Mouse (Mus musculus): ENCODE results near the gene Sun1. TPM values are rescaled to one million over a fixed set of nuclear protein-coding genes. Genes with fewer than 3 reads are reported as not detected.

Sun1 gene
- polyA plus RNA-seq, 1 experiment from 2014 or later, result 49.1 TPM

DNA sequence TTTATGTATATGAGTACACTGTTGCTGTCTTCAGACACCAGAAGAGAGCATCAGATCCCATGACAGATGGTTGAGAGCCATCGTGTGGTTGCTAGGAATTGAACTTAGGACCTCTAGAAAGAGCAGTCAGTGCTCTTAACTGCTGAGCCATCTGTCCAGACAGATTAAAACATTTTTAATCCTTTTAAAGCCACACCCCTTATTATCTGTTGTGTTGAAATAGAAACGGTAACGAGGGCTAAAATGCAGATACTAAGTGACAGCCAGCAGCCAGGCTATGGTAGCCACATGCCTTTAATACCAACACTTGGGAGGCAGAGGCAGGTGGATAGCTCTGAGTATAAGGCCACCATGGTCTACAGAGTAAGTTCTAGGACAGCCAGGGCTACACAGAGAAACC, 31.6 kb downstream of the Sun1 start:
- no peak overlapping the region for H3K4me3 ChIP-seq (replicated peaks)
- no peak for ATAC-seq
- H3K9me3 ChIP-seq, result no peaks in the 10 kb centered on the region
- peaks cover 90% of the 10 kb centered on the region for H3K36me3 ChIP-seq
- 76% methylated on average over 3 of the region's 3 CpGs for WGBS
- no peak overlapping the region for H3K27ac ChIP-seq
- no peak overlapping the region for H3K4me2 ChIP-seq (replicated peaks)
- no peaks in the 10 kb centered on the region for H3K27me3 ChIP-seq
- H3K9ac ChIP-seq (replicated peaks), result no peak overlapping the region
- H3K4me1 ChIP-seq (replicated peaks), result no peaks in the 10 kb centered on the region

DNA sequence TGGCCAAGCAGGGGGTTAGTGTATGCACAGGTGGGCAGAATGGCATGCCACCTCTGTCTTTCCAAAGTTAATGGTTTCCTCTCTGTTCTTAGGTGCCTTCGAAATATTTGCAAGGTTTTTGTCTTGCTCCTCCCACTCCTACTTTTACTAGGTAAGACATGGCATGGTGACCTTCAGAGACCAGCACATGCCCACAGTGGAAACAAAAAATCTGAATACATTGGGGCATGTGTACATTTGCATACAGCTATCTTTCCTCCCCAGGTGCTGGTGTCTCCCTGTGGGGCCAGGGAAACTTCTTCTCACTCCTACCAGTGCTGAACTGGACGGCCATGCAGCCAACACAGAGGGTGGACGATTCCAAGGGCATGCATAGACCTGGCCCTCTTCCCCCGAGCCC, 34.0 kb downstream of the Sun1 start:
- H3K4me2 ChIP-seq (replicated peaks), result no peak overlapping the region
- no peak for ATAC-seq
- H3K27me3 ChIP-seq, result no peaks in the 10 kb centered on the region
- H3K9ac ChIP-seq (replicated peaks), result no peak overlapping the region
- no peaks in the 10 kb centered on the region for H3K9me3 ChIP-seq
- 94% methylated on average over 4 of the region's 4 CpGs for WGBS
- no peaks in the 10 kb centered on the region for H3K4me1 ChIP-seq (replicated peaks)
- no peak overlapping the region for H3K4me3 ChIP-seq (replicated peaks)
- no peak overlapping the region for H3K27ac ChIP-seq
- peaks cover 95% of the 10 kb centered on the region for H3K36me3 ChIP-seq

DNA sequence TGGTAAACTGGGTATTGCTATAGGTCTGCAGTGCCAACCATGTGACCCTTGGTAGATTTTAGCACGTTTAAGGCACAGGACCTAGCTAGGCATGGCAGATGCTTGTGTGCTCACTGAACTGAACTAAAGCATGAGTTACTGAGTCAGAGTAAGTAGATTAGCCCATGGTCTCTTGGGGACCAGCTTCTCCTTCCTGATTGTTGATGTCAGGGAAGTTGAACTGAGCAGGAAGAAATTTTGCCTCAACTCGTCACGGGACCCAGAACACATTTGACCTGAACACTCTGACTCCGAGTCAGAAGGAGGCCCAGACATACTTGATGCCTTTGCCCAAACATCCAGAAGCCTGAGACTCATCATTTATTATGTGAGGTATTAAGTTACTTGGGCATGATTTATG, 37.0 kb downstream of the Sun1 start:
- H3K4me3 ChIP-seq (replicated peaks), result no peak overlapping the region
- H3K9ac ChIP-seq (replicated peaks), result no peak overlapping the region
- peaks cover 97% of the 10 kb centered on the region for H3K36me3 ChIP-seq
- H3K27me3 ChIP-seq, result no peaks in the 10 kb centered on the region
- no peak overlapping the region for H3K27ac ChIP-seq
- no peak overlapping the region for H3K4me2 ChIP-seq (replicated peaks)
- no peaks in the 10 kb centered on the region for H3K4me1 ChIP-seq (replicated peaks)
- no peaks in the 10 kb centered on the region for H3K9me3 ChIP-seq
- ATAC-seq, result no peak
- WGBS, result 93% methylated on average over 4 of the region's 4 CpGs

DNA sequence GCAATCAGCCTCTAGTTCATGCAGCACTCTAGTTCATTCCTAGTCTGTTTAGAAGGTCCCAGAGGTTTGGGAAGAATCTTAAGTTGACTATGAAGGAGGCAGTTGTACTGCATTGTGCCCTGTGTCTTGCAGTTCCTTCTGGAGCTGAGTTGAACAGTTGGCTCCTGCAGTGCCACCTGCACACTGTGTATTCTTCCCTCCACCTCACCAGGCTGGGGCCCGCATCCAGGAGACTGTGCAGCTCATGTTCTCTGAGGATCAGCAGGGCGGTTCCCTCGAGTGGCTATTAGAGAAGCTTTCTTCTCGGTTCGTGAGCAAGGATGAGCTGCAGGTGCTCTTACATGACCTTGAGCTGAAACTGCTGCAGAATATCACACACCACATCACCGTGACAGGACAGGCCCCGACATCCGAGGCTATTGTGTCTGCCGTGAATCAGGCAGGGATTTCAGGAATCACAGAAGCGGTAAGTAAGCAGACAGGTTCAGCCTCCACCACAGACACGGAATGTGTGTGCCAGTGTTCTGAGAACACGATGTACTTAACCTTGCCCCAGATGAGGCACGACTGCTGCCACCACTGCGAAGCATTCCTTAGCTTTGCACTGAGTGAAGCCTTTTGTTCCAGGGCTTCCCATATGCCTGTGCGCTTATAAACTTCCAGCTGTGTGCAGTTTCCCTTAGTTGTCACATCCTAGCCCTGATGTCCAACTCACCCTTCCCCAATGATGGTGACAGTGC, 40.8 kb downstream of the Sun1 start:
- 91% methylated on average over 15 of the region's 15 CpGs for WGBS
- ATAC-seq, result no peak

DNA sequence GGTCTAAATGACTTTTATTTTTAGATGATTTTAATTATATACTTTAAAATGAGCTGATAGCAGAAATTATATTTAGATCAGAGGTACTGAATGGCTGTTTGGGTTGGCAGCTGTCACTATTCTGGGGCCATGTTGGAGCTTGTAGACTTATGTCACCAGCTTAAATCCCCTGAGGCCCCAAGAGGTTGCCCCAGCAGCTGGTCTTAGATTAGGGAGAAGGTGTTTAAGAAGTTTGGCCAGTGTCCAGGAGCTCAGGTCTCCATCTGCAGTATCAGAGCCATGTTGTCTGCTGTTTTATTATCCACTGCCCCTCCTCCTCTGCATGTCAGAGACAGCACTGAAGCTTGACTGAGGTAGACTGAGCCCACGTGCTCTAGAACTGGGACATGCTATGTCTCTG, 42.9 kb downstream of the Sun1 start:
- no peaks in the 10 kb centered on the region for H3K4me1 ChIP-seq (replicated peaks)
- H3K9me3 ChIP-seq, result no peaks in the 10 kb centered on the region
- no peak overlapping the region for H3K9ac ChIP-seq (replicated peaks)
- no peaks in the 10 kb centered on the region for H3K27me3 ChIP-seq
- H3K36me3 ChIP-seq, result peaks cover 99% of the 10 kb centered on the region
- no peak overlapping the region for H3K4me3 ChIP-seq (replicated peaks)
- 81% methylated on average over 1 of the region's 1 CpGs for WGBS
- no peak for ATAC-seq
- no peak overlapping the region for H3K4me2 ChIP-seq (replicated peaks)
- no peak overlapping the region for H3K27ac ChIP-seq

More for the DNA sequence above, 40.8 kb downstream of the Sun1 start:
- Histone ChIP-seq H3K9ac (replicated peaks) (no peak overlapping the region), H3K4me1 (replicated peaks) (no peaks in the 10 kb centered on the region), H3K27ac (no peak overlapping the region), H3K4me2 (replicated peaks) (no peak overlapping the region), H3K36me3 (peaks cover 99% of the 10 kb centered on the region), H3K27me3 (no peaks in the 10 kb centered on the region), H3K4me3 (replicated peaks) (no peak overlapping the region), H3K9me3 (no peaks in the 10 kb centered on the region)

DNA sequence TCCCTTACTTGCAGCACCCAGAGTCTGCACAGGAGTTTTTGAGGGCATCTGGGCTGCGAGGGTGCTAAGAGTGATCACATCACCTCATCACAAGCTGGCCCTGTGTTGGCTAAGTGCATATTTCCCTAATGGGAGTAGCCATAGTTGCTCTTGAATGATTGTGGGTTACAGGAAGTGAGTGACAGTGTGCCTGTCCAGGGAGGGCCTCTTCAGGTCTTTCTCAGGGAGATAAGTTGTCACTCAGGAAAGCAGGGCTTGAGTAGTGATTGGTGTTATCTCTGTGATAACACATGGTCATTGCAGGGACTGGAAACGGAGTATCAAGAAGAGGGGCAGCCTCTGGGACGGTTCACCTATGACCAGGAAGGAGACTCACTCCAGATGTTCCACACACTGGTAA, 47.3 kb downstream of the Sun1 start:
- no peak overlapping the region for H3K27ac ChIP-seq
- H3K36me3 ChIP-seq, result peaks cover 75% of the 10 kb centered on the region
- no peak overlapping the region for H3K9ac ChIP-seq (replicated peaks)
- no peaks in the 10 kb centered on the region for H3K27me3 ChIP-seq
- H3K4me1 ChIP-seq (replicated peaks), result peaks cover 6% of the 10 kb centered on the region; the same call in 1 of the 2 replicates
- ATAC-seq, result no peak
- H3K4me3 ChIP-seq (replicated peaks), result no peak overlapping the region
- no peak overlapping the region for H3K4me2 ChIP-seq (replicated peaks)
- 98% methylated on average over 3 of the region's 3 CpGs for WGBS
- no peaks in the 10 kb centered on the region for H3K9me3 ChIP-seq

DNA sequence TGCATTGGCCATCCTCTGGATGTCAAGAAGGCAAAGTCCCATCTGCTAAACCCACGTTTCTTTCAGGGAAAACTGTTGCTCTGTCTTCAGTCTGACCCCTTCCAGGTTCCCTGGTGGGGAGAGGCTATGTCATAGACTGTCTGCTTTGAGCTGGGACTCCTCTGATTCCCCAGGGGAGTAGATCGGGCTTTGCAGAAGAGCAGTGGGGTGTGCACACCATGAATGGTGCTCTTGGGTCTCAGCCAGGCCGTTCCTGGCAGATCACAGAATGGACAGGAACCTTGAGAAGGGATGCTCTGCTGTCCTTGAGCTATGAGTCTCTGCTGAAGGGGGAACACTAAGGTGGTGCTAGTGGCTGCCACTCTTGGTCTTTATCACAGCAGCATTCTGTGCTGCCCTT, 48.4 kb downstream of the Sun1 start:
- ATAC-seq, result no peak
- Histone ChIP-seq H3K27me3 (no peaks in the 10 kb centered on the region), H3K4me3 (replicated peaks) (no peak overlapping the region), H3K9ac (replicated peaks) (no peak overlapping the region), H3K27ac (no peak overlapping the region), H3K36me3 (peaks cover 64% of the 10 kb centered on the region), H3K4me2 (replicated peaks) (no peak overlapping the region), H3K9me3 (no peaks in the 10 kb centered on the region), H3K4me1 (replicated peaks) (peaks cover 15% of the 10 kb centered on the region)
- WGBS, result 90% methylated on average over 3 of the region's 3 CpGs

DNA sequence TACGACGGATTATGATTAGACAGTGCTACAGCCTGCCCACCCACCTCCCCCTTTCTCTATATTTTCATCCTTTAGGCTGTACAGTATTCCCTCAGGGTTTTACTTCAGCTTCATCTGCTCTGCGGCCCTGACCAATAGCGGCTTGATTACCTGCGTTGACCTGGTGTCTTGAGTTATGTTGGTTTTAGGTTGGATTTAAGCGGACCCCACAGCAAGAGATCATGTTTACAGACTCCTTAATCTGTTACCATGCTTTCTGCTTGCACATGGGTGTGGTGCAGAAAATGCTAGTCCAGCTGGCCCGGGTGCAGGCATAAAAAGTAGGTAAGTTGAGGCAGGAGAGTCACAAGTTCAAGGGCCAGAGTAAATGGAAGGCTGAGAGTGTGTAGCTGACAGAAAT, 50.8 kb downstream of the Sun1 start:
- Histone ChIP-seq H3K4me2 (replicated peaks) (peak overlapping the region; percentile 95), H3K4me1 (replicated peaks) (peaks cover 35% of the 10 kb centered on the region), H3K27ac (peak overlapping the region; percentile 78), H3K9ac (replicated peaks) (peak overlapping the region; percentile 82), H3K27me3 (no peaks in the 10 kb centered on the region), H3K36me3 (peaks cover 45% of the 10 kb centered on the region), H3K4me3 (replicated peaks) (peak overlapping the region; percentile 81), H3K9me3 (no peaks in the 10 kb centered on the region)
- WGBS, result 87% methylated on average over 7 of the region's 7 CpGs
- no peak for ATAC-seq

DNA sequence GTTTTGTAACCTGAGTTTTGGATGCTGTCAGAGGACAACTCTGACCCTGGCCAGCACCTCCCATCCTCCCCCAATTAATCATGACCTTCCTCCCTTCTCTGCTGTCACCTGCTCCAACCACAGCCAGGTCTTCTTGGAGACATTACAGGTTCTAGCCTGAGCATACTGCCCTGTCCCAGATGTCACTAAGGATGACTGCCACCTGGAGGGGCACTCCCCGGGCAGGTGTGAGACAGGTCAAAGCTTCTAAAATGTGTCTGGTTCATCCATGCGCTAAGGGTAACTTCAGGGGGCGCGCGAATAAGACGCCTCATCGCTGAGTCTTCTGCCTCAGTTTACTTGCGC, 51.3 kb downstream of the Sun1 start:
- Histone ChIP-seq H3K4me3 (replicated peaks) (peak overlapping the region; percentile 81), H3K36me3 (peaks cover 41% of the 10 kb centered on the region), H3K9me3 (no peaks in the 10 kb centered on the region), H3K27ac (peak overlapping the region; percentile 78), H3K27me3 (no peaks in the 10 kb centered on the region), H3K4me2 (replicated peaks) (peak overlapping the region; percentile 95), H3K9ac (replicated peaks) (peak overlapping the region; percentile 82), H3K4me1 (replicated peaks) (peaks cover 35% of the 10 kb centered on the region)
- 3% methylated on average over 8 of the region's 8 CpGs for WGBS
- peak; percentile 62; the same call in 1 of the 2 replicates for ATAC-seq

DNA sequence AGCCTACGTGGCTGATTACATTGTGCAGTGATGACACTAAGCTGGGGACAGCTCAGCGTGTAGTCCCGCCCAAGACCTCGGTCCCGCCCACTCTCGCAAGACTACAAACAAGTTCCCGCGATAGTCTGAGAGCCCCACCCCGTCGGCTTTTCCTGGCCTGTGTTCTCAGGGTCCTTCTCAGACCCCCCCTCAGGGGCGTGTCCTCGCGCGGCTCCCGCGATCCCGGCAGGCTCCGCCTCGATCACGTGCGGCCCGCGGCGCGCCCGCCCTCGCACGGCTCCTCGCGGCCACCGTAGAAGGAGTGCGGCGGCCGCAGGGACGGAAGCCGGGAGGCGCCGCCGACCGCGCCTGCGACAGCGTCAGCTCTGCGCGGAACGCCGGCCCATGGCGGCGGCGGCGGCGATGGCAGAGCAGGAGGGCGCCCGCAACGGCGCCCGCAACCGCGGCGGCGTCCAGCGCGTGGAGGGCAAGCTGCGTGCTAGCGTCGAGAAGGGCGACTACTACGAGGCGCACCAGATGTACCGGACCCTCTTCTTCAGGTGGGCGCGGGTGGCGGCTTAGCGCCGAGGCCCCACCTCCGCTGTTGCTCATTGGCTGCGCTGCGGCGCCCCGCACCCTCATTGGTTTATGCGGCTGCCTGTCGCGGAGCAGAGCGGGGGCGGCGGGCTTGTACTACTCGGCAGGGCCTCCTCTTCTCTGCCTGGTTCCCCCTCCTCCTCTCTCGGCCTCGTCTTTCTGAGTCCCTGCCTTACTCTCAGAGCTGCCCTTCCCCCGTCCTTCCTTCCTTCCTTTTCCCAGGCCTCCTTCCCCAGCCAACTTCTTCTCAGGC, 51.9 kb downstream of the Sun1 start, which contains the start of gene Get4:
Gene Get4 (plus strand): TSS at position 244 of the 829 bp plus-strand sequence.
- H3K9ac ChIP-seq (replicated peaks), result peak within 1 kb of the TSS; percentile 88
- no peaks in the 10 kb centered on the region for H3K9me3 ChIP-seq
- H3K27me3 ChIP-seq, result no peaks in the 10 kb centered on the region
- peak within 1 kb of the TSS; percentile 95 for H3K4me2 ChIP-seq (replicated peaks)
- H3K4me3 ChIP-seq (replicated peaks), result peak within 1 kb of the TSS; percentile 81
- peaks cover 38% of the 10 kb centered on the region for H3K36me3 ChIP-seq
- peak within 1 kb of the TSS; percentile 82 for H3K27ac ChIP-seq
- ATAC-seq, result peak; percentile 95
- under 1% methylated on average over 90 of the region's 90 CpGs for WGBS
- H3K4me1 ChIP-seq (replicated peaks), result peaks cover 38% of the 10 kb centered on the region

DNA sequence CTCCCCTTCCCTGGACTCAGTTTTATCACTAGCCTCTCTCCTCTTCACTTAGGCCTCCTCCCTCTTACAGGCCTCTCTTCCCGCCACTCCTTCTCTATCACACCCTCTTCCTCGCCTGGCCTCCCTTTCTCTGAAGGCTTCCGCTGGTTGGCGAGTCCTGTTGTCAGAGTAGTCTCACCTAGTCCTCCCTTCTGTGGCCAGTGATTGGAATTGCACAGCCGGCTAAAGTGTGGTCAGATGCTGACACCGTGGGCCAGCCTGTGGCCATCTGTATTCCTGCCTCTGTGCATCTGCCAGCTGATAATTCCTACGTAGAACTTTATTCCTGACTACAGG, 52.4 kb downstream of the Sun1 start:
- peak overlapping the region; percentile 88 for H3K9ac ChIP-seq (replicated peaks)
- peak overlapping the region; percentile 81 for H3K4me3 ChIP-seq (replicated peaks)
- peak overlapping the region; percentile 82 for H3K27ac ChIP-seq
- H3K4me2 ChIP-seq (replicated peaks), result peak overlapping the region; percentile 95
- peaks cover 33% of the 10 kb centered on the region for H3K36me3 ChIP-seq
- no peaks in the 10 kb centered on the region for H3K9me3 ChIP-seq
- WGBS, result 0% methylated on average over 7 of the region's 7 CpGs
- H3K27me3 ChIP-seq, result no peaks in the 10 kb centered on the region
- ATAC-seq, result peak; percentile 12; the same call in 1 of the 2 replicates
- peaks cover 39% of the 10 kb centered on the region for H3K4me1 ChIP-seq (replicated peaks)

DNA sequence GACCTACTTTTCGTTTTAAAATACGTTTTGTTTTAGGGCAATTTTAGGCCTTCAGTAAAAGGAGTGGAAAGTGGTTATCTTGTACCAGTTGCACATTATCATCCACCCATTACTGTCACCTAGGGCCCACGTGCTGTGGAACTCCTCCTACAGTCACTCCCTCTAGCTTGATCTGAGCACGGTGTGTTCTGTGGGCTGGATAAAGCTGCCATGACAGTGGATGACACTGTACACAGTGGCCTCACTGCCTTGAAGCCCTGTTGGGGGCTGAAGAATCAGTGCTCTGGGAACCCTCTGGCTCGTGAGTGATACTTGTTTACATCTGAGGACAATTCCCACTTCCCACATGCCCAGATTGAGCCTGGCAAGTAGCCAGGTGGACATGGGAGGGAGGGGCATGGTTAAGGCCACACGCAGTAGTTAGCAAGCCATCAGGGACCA, 52.9 kb downstream of the Sun1 start:
- no peak for ATAC-seq
- Histone ChIP-seq H3K27me3 (no peaks in the 10 kb centered on the region), H3K27ac (peak overlapping the region; percentile 82), H3K4me1 (replicated peaks) (peaks cover 39% of the 10 kb centered on the region), H3K9ac (replicated peaks) (peak overlapping the region; percentile 88), H3K4me3 (replicated peaks) (peak overlapping the region; percentile 81), H3K9me3 (no peaks in the 10 kb centered on the region), H3K4me2 (replicated peaks) (peak overlapping the region; percentile 95), H3K36me3 (peaks cover 31% of the 10 kb centered on the region)
- WGBS, result 13% methylated on average over 6 of the region's 6 CpGs

Data from midbrain, embryonic 13.5 days (tissue).